Mouse (Mus musculus): ENCODE measurements around the gene Sacs. TPM values are rescaled to one million over a fixed set of nuclear protein-coding genes. Genes with fewer than 3 reads are reported as not detected.

Sacs gene
- polyA plus RNA-seq, 1 experiment, result 12.1 TPM

DNA sequence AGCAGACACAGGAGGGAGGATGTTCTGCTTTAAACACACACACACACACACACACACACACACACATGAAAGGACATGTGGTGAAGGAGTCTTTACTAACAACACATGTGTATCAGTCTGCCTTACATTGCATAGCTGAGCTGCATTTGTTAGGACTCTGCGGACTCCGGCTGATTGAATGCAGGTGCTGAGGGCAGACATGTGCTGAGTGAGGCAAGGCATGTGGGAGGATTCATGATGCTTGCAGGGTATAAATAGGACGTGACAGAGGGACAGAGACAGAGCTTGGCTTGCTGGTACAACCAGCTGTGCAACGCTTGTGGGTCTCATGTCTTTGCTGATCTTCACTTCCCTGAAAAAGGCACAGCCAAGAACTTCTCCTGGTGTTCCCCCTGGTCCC, 85.5 kb downstream of the Sacs start:
- DNase-seq (ENCODE audit: low read depth), result no peak
- TF ChIP-seq POLR2A (IDR thresholded peaks at IDR 0.05; ENCODE audit: borderline replicate concordance, extremely low read depth, insufficient read depth, insufficient read length, poor library complexity, severe bottlenecking) (no peak), CTCF (IDR thresholded peaks at IDR 0.05; ENCODE audit: borderline replicate concordance, extremely low read depth, insufficient read depth, insufficient read length) (no peak)

DNA sequence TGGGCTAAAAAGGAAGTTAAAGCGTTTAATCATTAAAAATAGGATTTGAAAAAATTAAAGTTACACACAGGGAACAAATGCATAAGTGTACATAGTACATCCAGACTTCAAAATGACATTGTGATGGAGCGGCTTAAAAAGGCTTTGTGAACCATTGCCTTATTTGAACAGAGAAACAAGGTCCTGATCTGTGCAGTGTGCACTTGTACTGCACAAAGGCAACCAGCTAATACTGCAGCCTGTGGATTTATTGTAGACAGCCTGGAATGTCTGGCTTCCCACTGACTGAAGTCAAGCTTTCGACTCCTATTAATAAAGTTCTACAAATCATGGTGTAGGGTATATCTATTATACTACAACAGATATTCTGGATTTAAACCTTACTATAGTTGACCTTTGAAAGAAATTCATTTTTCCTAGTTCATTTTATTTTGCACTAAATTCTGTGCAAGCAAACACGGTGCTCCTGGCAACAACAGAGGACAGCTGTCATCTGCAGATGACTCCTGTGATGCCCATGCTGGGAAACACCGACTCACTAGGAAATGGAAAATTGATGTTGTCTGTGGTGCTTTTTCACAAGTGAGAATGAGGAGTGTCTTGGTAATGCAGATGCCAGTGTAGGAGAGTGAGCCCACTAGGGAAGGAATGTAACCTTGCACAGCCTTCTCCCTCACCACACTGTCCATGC, 86.3 kb downstream of the Sacs start:
- no peak for DNase-seq (ENCODE audit: low read depth)
- TF ChIP-seq POLR2A (IDR thresholded peaks at IDR 0.05; ENCODE audit: borderline replicate concordance, extremely low read depth, insufficient read depth, insufficient read length, poor library complexity, severe bottlenecking), result no peak
- TF ChIP-seq CTCF (IDR thresholded peaks at IDR 0.05; ENCODE audit: borderline replicate concordance, extremely low read depth, insufficient read depth, insufficient read length), result no peak

- TF ChIP-seq CTCF (IDR thresholded peaks at IDR 0.05; ENCODE audit: borderline replicate concordance, extremely low read depth, insufficient read depth, insufficient read length), result no peak
- no peak for DNase-seq (ENCODE audit: low read depth)
Observed at GRCm38 (mm10) chr14:61226151-61226550, 87.9 kb downstream of the Sacs start.

DNA sequence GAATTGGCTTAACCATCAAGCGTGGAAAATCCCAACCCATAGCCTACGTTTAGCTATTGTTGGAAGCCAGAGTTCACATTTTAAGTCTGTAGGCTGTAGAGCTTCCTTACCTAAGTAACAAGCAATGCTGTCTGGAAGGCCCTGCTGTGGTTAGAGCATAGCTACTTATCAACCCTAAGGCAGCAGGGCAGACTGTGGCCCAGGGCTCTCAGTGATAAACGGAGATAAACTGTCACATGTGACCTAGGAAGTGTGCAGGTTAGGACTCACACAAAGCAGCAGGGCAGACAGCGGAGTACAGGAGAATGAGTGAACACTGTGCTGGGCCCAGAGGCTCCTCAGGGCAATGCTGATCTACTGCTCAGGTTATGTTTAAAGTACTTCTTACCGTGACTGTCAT, 91.5 kb downstream of the Sacs start:
- DNase-seq (ENCODE audit: low read depth), result no peak
- TF ChIP-seq CTCF (IDR thresholded peaks at IDR 0.05; ENCODE audit: borderline replicate concordance, extremely low read depth, insufficient read depth, insufficient read length) (no peak), POLR2A (IDR thresholded peaks at IDR 0.05; ENCODE audit: borderline replicate concordance, extremely low read depth, insufficient read depth, insufficient read length, poor library complexity, severe bottlenecking) (no peak)

GRCm38 (mm10) chr14:61230179-61230578, 91.9 kb downstream of the Sacs start:
- TF ChIP-seq POLR2A (IDR thresholded peaks at IDR 0.05; ENCODE audit: borderline replicate concordance, extremely low read depth, insufficient read depth, insufficient read length, poor library complexity, severe bottlenecking) (no peak), CTCF (IDR thresholded peaks at IDR 0.05; ENCODE audit: borderline replicate concordance, extremely low read depth, insufficient read depth, insufficient read length) (no peak)
- no peak for DNase-seq (ENCODE audit: low read depth)

DNA sequence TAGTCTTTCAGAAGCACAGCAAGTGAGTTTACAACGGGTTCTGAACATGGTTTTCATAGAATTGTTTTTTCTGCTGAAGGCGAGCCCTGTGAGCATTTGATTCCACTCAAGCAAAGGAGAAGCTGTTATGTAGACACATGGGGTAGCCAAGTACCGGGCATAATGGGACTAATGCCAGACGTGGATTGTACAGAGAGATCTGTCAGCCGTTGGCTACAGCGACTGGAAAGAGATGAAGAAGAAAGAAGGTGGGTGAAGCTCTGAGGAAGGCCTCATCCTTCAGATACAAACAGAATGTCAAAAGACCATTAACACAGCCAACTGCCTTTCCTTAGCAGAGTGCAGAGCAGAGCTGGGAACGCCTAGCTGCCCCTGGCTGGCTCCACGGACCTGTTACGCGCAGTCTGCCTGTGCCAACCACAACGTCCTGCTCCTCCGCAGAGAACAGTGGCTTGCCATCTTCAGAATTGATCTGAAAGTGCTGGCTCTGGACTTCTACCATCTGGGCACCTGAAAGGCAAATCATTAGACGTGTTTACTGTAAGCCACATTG, 93.8 kb downstream of the Sacs start:
- peak; percentile 75 for DNase-seq (ENCODE audit: low read depth)
- TF ChIP-seq CTCF (IDR thresholded peaks at IDR 0.05; ENCODE audit: borderline replicate concordance, extremely low read depth, insufficient read depth, insufficient read length) (no peak), POLR2A (IDR thresholded peaks at IDR 0.05; ENCODE audit: borderline replicate concordance, extremely low read depth, insufficient read depth, insufficient read length, poor library complexity, severe bottlenecking) (no peak)

GRCm38 (mm10) chr14:61235846-61236474, 97.7 kb downstream of the Sacs start:
- DNase-seq (ENCODE audit: low read depth), result peak; percentile 80
- TF ChIP-seq POLR2A (IDR thresholded peaks at IDR 0.05; ENCODE audit: borderline replicate concordance, extremely low read depth, insufficient read depth, insufficient read length, poor library complexity, severe bottlenecking), result no peak
- TF ChIP-seq CTCF (IDR thresholded peaks at IDR 0.05; ENCODE audit: borderline replicate concordance, extremely low read depth, insufficient read depth, insufficient read length), result no peak

DNA sequence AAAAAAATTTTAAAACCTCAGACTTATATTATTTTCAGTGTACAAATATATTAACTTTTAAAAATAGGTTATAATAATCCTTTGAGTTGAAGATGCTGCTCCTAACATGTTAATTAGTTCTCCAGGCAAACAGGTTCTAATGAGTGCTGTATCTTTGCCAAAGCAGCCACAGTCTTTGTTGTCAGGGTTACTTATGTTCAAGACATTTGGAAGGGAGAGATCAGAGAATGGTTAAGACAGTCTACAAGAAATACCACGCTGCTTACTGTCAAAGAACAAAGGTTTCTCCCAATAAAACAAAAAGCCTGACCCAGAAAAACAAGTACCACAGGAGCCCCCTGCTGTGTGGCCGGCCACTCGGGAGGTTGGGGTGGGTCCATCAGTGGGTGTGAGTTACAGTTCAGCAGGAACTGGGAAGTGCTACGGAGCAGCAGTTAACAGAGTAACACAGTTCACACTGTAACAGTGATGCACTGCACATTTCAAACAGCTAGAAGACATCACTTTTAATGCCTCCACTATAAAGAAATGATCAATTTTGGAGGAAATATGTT, 98.9 kb downstream of the Sacs start:
- DNase-seq (ENCODE audit: low read depth), result peak; percentile 86
- TF ChIP-seq CTCF (IDR thresholded peaks at IDR 0.05; ENCODE audit: borderline replicate concordance, extremely low read depth, insufficient read depth, insufficient read length), result no peak
- no peak for TF ChIP-seq POLR2A (IDR thresholded peaks at IDR 0.05; ENCODE audit: borderline replicate concordance, extremely low read depth, insufficient read depth, insufficient read length, poor library complexity, severe bottlenecking)

GRCm38 (mm10) chr14:61238751-61239150, 100.5 kb downstream of the Sacs start:
- TF ChIP-seq CTCF (IDR thresholded peaks at IDR 0.05; ENCODE audit: borderline replicate concordance, extremely low read depth, insufficient read depth, insufficient read length) (no peak), POLR2A (IDR thresholded peaks at IDR 0.05; ENCODE audit: borderline replicate concordance, extremely low read depth, insufficient read depth, insufficient read length, poor library complexity, severe bottlenecking) (no peak)
- no peak for DNase-seq (ENCODE audit: low read depth)

DNA sequence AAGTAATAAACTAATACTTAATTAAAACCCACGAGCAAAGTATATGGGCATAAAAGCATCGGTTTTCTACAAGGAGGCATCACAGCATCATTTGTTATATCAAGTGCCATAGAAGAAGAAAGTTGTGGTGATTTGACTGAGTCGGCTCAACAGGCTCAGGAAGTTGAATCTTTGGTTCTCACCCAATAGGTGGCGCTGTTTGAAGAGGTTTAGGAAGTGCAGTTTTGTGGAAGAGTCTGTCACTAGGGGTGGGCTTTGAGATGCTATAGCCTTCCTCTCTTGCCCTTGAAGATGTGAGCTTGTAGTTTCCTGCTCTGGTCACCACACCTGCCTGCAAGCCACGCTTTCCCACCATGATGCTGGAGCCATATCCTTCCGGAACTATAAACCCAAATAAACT, 104.4 kb downstream of the Sacs start:
- DNase-seq (ENCODE audit: low read depth), result peak; percentile 31
- TF ChIP-seq CTCF (IDR thresholded peaks at IDR 0.05; ENCODE audit: borderline replicate concordance, extremely low read depth, insufficient read depth, insufficient read length) (peak; percentile 36; the same call in 1 of the 2 replicates), POLR2A (IDR thresholded peaks at IDR 0.05; ENCODE audit: borderline replicate concordance, extremely low read depth, insufficient read depth, insufficient read length, poor library complexity, severe bottlenecking) (no peak)

GRCm38 (mm10) chr14:61246444-61246843, 108.2 kb downstream of the Sacs start:
- no peak for DNase-seq (ENCODE audit: low read depth)
- TF ChIP-seq POLR2A (IDR thresholded peaks at IDR 0.05; ENCODE audit: borderline replicate concordance, extremely low read depth, insufficient read depth, insufficient read length, poor library complexity, severe bottlenecking) (no peak), CTCF (IDR thresholded peaks at IDR 0.05; ENCODE audit: borderline replicate concordance, extremely low read depth, insufficient read depth, insufficient read length) (no peak)

All from brain, embryonic 14.5 days (tissue).